Mouse (Mus musculus): ENCODE results near the gene Prf1. TPM values are rescaled to one million over a fixed set of nuclear protein-coding genes. Genes with fewer than 3 reads are reported as not detected.

The Prf1 gene
- total and polyA plus RNA-seq, 3 experiments = 0.39 to 0.93 (median 0.43) TPM

DNA sequence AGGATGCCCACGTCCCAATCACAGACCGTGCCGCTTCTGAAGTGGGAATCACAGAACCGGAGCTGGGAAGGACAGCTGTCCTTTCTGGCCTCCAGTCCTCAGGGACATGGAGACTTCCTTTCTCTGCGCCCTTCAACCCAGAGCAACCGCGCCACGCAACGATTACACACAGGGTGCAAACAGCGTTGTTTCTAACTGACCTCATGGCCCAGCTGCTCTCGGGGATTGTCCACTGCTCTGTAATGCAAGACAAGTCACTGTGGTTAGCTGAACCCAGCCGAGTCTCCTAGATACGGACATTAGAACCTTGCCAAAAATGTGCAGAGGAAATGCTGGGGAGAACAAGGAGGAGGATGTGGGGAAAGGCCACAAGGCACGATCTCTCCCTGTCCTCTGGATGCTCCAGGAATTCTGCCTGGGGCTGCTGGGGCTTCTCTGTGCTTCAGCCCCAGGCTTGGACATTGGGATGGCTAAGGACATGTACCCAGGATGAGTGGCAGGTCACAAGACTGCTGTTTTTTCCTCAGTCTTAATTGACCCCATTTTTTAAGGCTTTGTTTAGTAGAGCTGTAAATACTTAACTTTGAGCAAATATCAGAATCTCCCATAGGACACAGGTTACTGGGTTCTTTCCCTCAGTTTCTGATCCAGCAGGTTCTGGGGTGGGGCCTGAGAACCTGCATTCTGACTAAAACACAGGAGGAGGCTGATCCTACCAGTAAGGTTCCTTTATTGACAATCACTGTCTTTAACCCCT lies 19.5 kb upstream of the Prf1 start:
- in situ Hi-C loops (cut with MboI; ENCODE audit: low pct_ligation_motif_present, low pct_unique_long_range_greater_than_20kb, low sequenced_read_pairs) = loop anchor here (5.0 kb wide), 1 partner anchor 54 kb away; no protein-coding TSS in a partner anchor
- Histone ChIP-seq H3K27me3 (replicated peaks) (peaks cover 2% of the 10 kb centered on the region), H3K79me2 (replicated peaks; ENCODE audit: control insufficient read depth, extremely low read depth, insufficient read depth, poor library complexity, severe bottlenecking) (no peaks in the 10 kb centered on the region), H3K9me3 (replicated peaks; ENCODE audit: low read length) (no peaks in the 10 kb centered on the region), H3K36me3 (replicated peaks in 1 of 2; ENCODE audit: control insufficient read depth in 1 of 2, insufficient read depth in 1 of 2, low read length in 1 of 2) (no peaks in the 10 kb centered on the region), H3K4me2 (ENCODE audit: insufficient read depth, low read depth, poor library complexity, severe bottlenecking) (no peak overlapping the region), H3K4me1 (ENCODE audit: control insufficient read depth in 1 of 2, insufficient read depth in 2 of 2) (peaks cover 16 to 27% of the 10 kb centered on the region in 2 experiments), H3K27ac (ENCODE audit: insufficient read depth, low read depth) (no peak overlapping the region), H3K4me3 (replicated peaks in 1 of 3; ENCODE audit: low read depth in 2 of 3, low read length in 2 of 3, poor library complexity in 1 of 3) (no peak overlapping the region), H3K9ac (ENCODE audit: insufficient read depth, low read depth) (no peak overlapping the region)
- no peak for DNase-seq (ENCODE audit: extremely low read depth)
- dilution Hi-C loops (cut with MboI; ENCODE audit: extremely low pct_ligation_motif_present, extremely low pct_unique_long_range_greater_than_20kb, low sequenced_read_pairs) = no loop called here
- TF ChIP-seq ZNF384 (IDR thresholded peaks at IDR 0.05; ENCODE audit: low read depth, low read length) (no peak), NRF1 (IDR thresholded peaks at IDR 0.05; ENCODE audit: low read depth, low read length) (no peak), JUN (IDR thresholded peaks at IDR 0.05; ENCODE audit: insufficient read depth, low read depth, low read length) (no peak), HCFC1 (IDR thresholded peaks at IDR 0.05; ENCODE audit: low read depth, low read length) (no peak), MEF2A (IDR thresholded peaks at IDR 0.05; ENCODE audit: borderline replicate concordance, low read depth, low read length) (no peak), E2F4 (IDR thresholded peaks at IDR 0.05; ENCODE audit: insufficient replicate concordance, low read depth, low read length) (no peak)

DNA sequence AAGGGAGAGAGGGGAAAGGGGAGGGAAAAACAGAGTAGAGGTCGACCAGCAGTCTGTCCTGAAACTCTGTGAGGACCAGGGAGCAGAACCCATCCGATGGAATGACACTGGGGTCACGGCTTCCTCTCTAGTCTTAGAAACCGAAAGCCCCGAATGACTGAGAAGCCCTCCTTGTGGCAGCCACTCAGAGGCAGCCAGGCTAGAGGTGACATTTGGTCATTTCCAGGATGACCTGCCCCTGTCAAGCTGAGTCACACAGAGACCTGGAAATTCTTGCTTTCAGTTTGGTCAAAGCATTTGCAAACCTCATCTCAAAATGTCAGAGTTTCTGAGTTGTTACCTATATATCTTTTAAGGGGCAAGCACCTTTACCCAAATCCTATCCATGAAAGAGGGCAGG lies 16.5 kb upstream of the Prf1 start:
- no peak overlapping the region for H3K4me3 ChIP-seq (replicated peaks in 1 of 3; ENCODE audit: low read depth in 2 of 3, low read length in 2 of 3, poor library complexity in 1 of 3)
- H3K27ac ChIP-seq (ENCODE audit: insufficient read depth, low read depth) = no peak overlapping the region; the same call in 1 of the 2 replicates
- peak; percentile 41 for DNase-seq (ENCODE audit: extremely low read depth)
- H3K27me3 ChIP-seq (replicated peaks) = no peaks in the 10 kb centered on the region
- dilution Hi-C loops (cut with MboI; ENCODE audit: extremely low pct_ligation_motif_present, extremely low pct_unique_long_range_greater_than_20kb, low sequenced_read_pairs) = no loop called here
- no peaks in the 10 kb centered on the region for H3K36me3 ChIP-seq (replicated peaks in 1 of 2; ENCODE audit: control insufficient read depth in 1 of 2, insufficient read depth in 1 of 2, low read length in 1 of 2)
- H3K4me2 ChIP-seq (ENCODE audit: insufficient read depth, low read depth, poor library complexity, severe bottlenecking) = peak overlapping the region; percentile 50
- peaks cover 16 to 19% of the 10 kb centered on the region in 2 experiments for H3K4me1 ChIP-seq (ENCODE audit: control insufficient read depth in 1 of 2, insufficient read depth in 2 of 2)
- no peak overlapping the region for H3K9ac ChIP-seq (ENCODE audit: insufficient read depth, low read depth)
- in situ Hi-C loops (cut with MboI; ENCODE audit: low pct_ligation_motif_present, low pct_unique_long_range_greater_than_20kb, low sequenced_read_pairs) = no loop called here
- H3K9me3 ChIP-seq (replicated peaks; ENCODE audit: low read length) = no peaks in the 10 kb centered on the region
- no peaks in the 10 kb centered on the region for H3K79me2 ChIP-seq (replicated peaks; ENCODE audit: control insufficient read depth, extremely low read depth, insufficient read depth, poor library complexity, severe bottlenecking)
- TF ChIP-seq E2F4 (IDR thresholded peaks at IDR 0.05; ENCODE audit: insufficient replicate concordance, low read depth, low read length) (no peak), JUN (IDR thresholded peaks at IDR 0.05; ENCODE audit: insufficient read depth, low read depth, low read length) (peak; percentile 70; the same call in 1 of the 2 replicates), MAFK (IDR thresholded peaks at IDR 0.05; ENCODE audit: insufficient replicate concordance, low read length) (peak; percentile 27; the same call in 1 of the 2 replicates), NRF1 (IDR thresholded peaks at IDR 0.05; ENCODE audit: low read depth, low read length) (no peak), UBTF (IDR thresholded peaks at IDR 0.05; ENCODE audit: low read depth, low read length) (no peak), JUND (conservative IDR thresholded peaks at IDR 0.05; ENCODE audit: low read depth, low read length) (peak; percentile 54; the same call in 1 of the 2 replicates), ETS1 (conservative IDR thresholded peaks at IDR 0.05; ENCODE audit: low read depth, low read length) (peak; percentile 86), CHD1 (IDR thresholded peaks at IDR 0.05; ENCODE audit: low read depth, low read length) (no peak), POLR2AphosphoS2 (IDR thresholded peaks at IDR 0.05; ENCODE audit: low read depth, low read length) (no peak), MAZ (IDR thresholded peaks at IDR 0.05; ENCODE audit: low read depth, low read length) (no peak), MXI1 (IDR thresholded peaks at IDR 0.05; ENCODE audit: low read depth, low read length) (no peak), BHLHE40 (IDR thresholded peaks at IDR 0.05; ENCODE audit: low read depth, low read length) (peak; percentile 57), CHD2 (IDR thresholded peaks at IDR 0.05; ENCODE audit: low read length) (no peak), KAT2A (IDR thresholded peaks at IDR 0.05; ENCODE audit: insufficient replicate concordance, low read length) (no peak), ELF1 (IDR thresholded peaks at IDR 0.05; ENCODE audit: low read depth, low read length) (no peak), RAD21 (IDR thresholded peaks at IDR 0.05; ENCODE audit: low read depth, low read length) (no peak), SMC3 (IDR thresholded peaks at IDR 0.05; ENCODE audit: low read depth, low read length) (no peak), TBP (conservative IDR thresholded peaks at IDR 0.05; ENCODE audit: low read depth, low read length) (no peak), ZNF384 (IDR thresholded peaks at IDR 0.05; ENCODE audit: low read depth, low read length) (no peak), ZC3H11A (IDR thresholded peaks at IDR 0.05; ENCODE audit: low read depth, low read length) (no peak), GABPA (IDR thresholded peaks at IDR 0.05; ENCODE audit: insufficient replicate concordance, low read depth, low read length) (no peak), RCOR1 (conservative IDR thresholded peaks at IDR 0.05; ENCODE audit: low read depth, low read length) (peak; percentile 76), TCF12 (IDR thresholded peaks at IDR 0.05; ENCODE audit: low read depth, low read length) (peak; percentile 66), POLR2A (IDR thresholded peaks at IDR 0.05; ENCODE audit: low read depth, low read length) (no peak), SIN3A (IDR thresholded peaks at IDR 0.05; ENCODE audit: low read length) (no peak), ZKSCAN1 (IDR thresholded peaks at IDR 0.05; ENCODE audit: borderline replicate concordance, low read depth, low read length) (no peak), HCFC1 (IDR thresholded peaks at IDR 0.05; ENCODE audit: low read depth, low read length) (no peak; the same call in 1 of the 2 replicates), CTCF (conservative IDR thresholded peaks at IDR 0.05 in 1 of 2, IDR thresholded peaks at IDR 0.05 in 1 of 2; ENCODE audit: low read depth in 2 of 2, low read length in 2 of 2) (no peak), NELFE (IDR thresholded peaks at IDR 0.05; ENCODE audit: low read depth, low read length) (no peak), PAX5 (IDR thresholded peaks at IDR 0.05; ENCODE audit: low read length) (no peak)

Data from CH12.LX (cell line).